Mouse (Mus musculus): Measurements from ENCODE around the gene Qrfp.

Gene Qrfp

DNA sequence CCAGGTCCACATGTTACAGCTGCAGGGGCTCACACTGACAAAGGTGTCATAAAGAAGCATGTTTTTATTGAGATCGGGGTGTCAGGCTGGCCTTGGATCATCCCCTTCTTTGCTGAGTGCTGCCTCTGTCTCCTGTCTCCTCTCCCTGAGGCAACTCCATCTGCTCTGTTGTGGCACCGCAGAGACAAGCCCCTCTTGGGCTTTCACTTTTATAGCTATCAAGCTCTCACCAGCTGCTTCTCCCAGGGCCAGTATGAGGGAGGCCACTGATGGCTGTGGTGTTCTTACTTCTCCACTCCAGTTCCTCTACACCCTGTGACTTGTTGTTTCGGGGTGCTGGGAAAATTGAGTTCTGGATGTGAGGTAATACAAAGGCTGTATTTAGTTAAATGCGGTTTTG, 41.3 kb downstream of the Qrfp start:
- no peak for DNase-seq

DNA sequence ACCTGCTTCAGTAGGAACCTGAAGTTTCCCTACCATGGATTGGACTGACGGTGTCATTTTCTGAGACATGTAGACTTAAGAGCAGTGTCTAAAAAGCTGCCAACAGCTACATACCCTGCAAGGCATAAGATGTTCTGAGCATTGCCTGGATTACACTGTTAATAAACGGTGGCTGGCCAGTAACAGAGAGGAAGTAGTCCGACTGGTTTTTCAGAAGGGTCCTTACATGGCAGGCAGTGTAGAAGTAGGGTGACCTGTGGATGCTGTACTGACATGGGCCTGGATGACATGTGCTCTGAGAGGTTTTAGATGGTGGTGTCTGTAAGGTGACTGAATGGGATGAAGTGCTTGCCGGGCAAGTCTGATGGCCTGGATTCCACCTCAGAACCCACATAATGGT, 42.6 kb downstream of the Qrfp start:
- no peak for DNase-seq

DNA sequence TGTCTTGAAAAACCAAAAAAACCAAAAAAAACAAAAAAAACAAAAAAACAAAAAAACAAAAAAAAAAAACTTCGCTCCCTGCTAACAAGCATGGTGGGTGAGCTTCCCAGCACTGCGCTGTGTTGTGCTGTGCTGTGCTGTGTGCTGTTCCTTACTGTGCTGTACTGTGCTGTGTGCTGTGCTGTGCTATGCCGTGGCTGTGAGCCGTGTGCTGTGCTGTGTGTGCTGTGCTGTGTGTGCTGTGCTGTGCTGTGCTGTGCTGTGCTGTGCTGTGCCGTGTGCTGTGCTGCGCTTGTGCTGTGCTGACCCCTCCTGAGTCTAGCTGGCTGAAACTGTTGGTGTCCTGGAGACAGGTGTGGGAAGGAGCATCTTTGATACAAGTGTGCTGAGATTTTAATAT, 43.3 kb downstream of the Qrfp start:
- DNase-seq = no peak

DNA sequence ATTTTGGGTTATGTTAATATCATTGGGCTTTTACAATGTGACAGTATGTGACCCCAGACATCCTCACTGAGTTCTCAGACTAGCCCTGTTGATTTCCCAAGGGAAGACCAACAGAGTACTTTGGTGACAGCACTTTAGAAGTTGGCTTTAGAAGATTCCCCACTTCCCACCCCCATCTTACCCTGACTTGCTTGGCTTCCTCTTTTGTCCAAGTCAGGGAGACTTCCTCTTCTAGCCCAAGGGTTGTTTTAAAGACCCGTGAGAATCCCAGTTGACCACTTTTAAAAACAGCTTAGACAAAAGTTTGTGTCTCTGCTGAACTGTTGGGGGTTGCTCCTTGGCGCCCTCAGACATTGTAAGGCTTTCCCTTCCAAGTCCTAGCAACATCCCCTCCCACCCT, 47.1 kb downstream of the Qrfp start:
- DNase-seq = no peak

DNA sequence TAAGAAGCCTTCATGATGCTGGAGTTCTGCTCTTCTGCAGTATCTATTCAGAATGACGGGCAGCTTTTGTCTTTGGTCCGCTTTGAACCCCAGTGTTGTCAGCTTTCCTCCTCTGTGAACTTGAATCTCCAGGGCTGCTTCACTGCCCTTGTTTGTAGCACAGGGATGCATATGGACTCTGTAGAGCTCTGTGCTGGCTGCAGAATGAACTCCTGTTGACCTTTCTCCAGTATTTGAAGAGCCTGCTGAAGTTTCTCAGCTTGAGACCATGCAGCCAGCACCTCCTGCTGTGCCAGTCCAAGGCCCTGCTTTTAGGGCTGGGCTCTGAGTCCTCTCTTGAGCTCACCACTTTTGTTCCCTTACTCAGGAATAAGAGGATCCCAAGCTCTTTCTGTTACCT, 47.5 kb downstream of the Qrfp start:
- DNase-seq = peak in 1 of 2 experiments; percentile 37

DNA sequence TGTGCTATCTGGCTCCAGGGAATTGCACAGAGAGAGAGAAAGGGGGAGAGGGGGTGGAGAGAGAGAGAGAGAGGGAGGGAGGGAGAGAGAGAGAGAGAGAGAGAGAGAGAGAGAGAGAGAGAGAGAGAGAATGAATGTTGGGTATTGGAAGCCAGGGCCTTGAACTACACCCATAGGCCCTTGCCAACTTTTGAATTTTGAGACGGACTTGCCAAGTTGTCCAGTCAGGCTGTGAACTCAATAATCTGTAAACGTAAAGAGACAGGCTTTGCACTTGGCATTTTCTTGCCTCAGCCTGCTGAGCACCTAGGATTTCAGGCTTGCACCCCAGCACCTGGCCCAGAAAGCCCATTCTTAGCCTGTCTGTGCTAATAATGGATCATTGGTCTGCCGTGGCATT, 48.2 kb downstream of the Qrfp start:
- DNase-seq = no peak

DNA sequence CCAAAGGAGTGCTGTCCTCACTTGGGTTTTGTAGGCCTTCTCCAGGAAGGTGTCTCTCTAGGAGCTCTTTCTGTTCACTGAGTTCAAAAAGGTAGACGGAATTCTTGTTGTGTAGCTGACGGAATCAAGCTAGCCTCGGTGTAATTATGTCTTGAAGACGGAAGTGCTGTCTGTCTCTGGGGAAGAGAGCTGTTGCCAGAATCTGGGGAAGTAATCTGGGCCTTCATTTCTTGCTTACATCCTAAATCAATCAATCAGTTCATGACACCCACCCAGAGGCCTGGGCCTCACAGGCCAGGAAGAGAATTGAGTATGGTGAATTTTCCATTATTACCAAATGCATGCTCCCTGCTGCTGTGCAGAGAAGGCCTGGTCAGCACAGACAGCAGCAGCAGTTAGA, 48.8 kb downstream of the Qrfp start:
- DNase-seq = no peak

DNA sequence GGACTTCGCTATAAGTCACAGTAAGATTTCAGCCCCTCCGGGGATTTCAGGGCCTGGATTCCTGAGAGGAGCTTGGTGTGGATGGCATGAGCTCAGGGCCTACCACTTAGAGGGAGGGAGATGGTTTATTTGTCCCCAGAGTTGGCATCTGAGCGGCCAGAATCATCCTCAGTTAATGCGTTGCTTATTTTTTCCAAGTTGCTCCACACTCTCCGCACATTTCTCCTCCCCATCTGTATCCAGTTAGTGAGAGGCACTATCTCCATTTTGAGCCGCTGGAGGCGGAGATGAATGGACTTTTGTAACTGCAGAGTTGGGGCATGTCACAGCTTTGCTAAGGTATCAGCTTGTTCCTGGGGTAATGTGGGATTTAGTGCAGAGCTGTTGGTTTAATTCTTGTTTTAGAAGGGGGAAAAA, 49.3 kb downstream of the Qrfp start:
- DNase-seq = no peak

DNA sequence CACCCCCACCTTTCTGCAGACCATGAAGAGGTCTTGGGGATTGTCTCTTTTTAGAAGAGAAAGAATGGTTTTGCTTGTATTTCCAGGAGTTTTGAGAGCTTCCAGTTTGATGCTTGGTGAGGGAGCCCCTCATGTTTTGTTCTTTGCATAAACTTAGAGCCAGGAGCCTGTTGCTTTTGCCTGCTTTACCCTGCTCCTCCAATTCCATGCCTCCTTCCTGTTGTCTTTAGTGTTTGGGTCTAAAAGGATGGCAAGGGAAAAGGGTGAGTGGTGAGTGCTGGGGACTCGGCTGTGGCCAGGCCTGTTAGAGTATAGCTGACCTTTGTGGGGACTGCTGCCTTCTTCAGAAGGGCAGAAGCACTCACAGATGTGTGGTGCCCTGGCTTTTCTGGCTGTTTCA, 49.9 kb downstream of the Qrfp start:
- DNase-seq = peak in 1 of 2 experiments; percentile 26

DNA sequence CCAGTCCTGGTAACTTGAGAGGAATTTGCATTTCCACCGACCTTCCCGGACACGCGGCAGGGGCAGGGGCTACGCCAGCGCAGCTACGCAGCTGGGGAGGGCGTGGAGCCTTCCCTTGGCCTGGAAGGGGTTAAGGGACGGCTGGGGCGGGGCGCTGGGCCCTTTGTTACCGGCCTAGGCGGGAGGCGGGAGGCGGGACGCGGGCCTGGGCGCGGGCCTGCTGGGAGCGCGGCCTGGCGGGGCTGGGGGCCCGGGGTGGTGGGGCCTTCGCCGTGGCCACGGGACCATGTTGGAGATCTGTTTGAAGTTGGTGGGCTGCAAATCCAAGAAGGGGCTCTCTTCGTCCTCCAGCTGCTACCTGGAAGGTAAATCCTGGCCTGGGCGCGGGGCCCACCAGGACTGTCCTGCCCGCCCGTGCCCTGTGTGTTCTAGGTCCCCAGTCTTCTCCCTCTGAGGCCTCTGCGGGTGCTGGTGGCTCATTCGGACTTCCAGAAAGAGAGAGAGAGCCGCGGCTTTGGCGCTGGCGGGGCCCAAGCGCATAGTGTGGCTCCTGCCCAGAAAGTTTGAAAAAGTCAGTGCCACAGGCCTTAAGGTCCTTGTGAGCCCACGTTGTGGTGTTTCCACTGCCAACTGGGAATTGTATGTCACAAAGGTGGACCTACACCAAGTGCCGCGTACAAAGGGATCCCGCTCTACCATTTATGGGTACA, 50.5 kb downstream of the Qrfp start:
- peak; percentile 93 to 95 for DNase-seq

DNA sequence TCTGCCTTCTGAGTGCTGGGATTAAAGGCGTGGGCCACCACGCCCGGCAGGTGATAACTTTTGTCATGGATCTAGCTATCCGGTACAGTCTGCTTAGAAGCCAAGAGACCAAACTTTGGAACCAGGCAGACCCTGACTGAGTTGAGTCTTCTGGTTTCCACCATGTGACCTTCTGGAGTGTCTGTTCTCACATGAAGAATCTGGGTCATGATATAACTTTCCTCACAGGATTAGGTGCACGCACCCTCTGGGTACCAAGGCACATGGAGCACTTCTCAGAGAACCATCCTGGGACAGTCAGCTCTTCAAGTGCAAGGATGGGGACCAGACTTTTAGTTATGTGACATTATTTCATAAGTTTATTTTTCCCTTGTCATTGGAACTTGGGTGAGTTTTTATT, 51.4 kb downstream of the Qrfp start:
- DNase-seq = no peak

DNA sequence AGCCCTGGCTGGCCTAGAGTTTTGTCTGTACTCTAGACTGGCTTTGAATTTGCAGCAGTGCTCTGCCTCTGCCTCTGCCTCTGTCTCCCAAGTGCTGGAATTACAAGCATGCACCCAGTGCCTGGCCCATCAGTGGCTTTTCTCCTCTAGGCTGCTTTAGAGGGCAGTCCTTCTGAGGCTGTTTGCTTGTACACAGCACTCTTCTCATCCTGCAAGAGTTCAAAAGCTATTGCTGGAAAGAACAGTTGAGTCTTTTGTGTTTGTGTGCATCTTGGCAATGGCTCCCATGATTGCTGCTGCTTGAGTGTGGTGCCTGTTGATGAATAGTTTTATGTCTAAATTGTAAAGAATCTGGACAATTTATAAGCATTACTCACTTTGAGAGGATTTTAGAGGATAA, 52.9 kb downstream of the Qrfp start:
- no peak for DNase-seq
